ENCODE assay signal across 1 mouse cellular context in genomic region chrX:74254888-74255565, GRCm38 (mm10).
TF ChIP-seq lines count a peak whose summit lies in the region.

No protein-coding gene starts in this region.

TF ChIP-seq in CH12.LX, 34 proteins besides CTCF, POLR2A, EP300 and RAD21 (continued from another document):
- TF ChIP-seq MAFK (IDR thresholded peaks at IDR 0.05; ENCODE audit: insufficient replicate concordance, low read length) (no peak), IRF4 (IDR thresholded peaks at IDR 0.05; ENCODE audit: low read depth, low read length) (no peak), TBP (conservative IDR thresholded peaks at IDR 0.05; ENCODE audit: low read depth, low read length) (0 out of 2 replicates have a peak, but pooled peaks have one; percentile 8), NELFE (IDR thresholded peaks at IDR 0.05; ENCODE audit: low read depth, low read length) (no peak), SIN3A (IDR thresholded peaks at IDR 0.05; ENCODE audit: low read length) (peak; percentile 17; the same call in 1 of the 2 replicates), UBTF (IDR thresholded peaks at IDR 0.05; ENCODE audit: low read depth, low read length) (no peak), KAT2A (IDR thresholded peaks at IDR 0.05; ENCODE audit: insufficient replicate concordance, low read length) (0 out of 2 replicates have a peak, but pooled peaks have one; percentile 48), ZC3H11A (IDR thresholded peaks at IDR 0.05; ENCODE audit: low read depth, low read length) (no peak), MEF2A (IDR thresholded peaks at IDR 0.05; ENCODE audit: borderline replicate concordance, low read depth, low read length) (no peak), ZMIZ1 (IDR thresholded peaks at IDR 0.05; ENCODE audit: low read depth, low read length) (no peak), CHD1 (IDR thresholded peaks at IDR 0.05; ENCODE audit: low read depth, low read length) (no peak)
